Mouse (Mus musculus) olfactory bulb, adult 2 months (tissue): ENCODE data around the gene Flt3l.

Experiments used
- CTCF ChIP-seq: fragments of 200-500 bp; IDR thresholded peaks from 2 replicates; pipeline ENCODE4 v1.5.1; 2012; ENCODE audit warnings: low read depth, mild to moderate bottlenecking, low read length, moderate library complexity; ENCODE audit not compliant: insufficient read depth
- POLR2A ChIP-seq: fragments of 200-500 bp; IDR thresholded peaks from 2 replicates; pipeline ENCODE4 v1.6.1; 2012; ENCODE audit warnings: mild to moderate bottlenecking, low read depth, low read length, moderate library complexity; ENCODE audit not compliant: insufficient read depth

- TF ChIP-seq CTCF: no peak
- no peak for TF ChIP-seq POLR2A
Measured at GRCm38 (mm10) chr7:45168656-45169055, 32.4 kb upstream of the Flt3l start.
